Mouse (Mus musculus): ENCODE results near the gene Slc22a20. TPM values are rescaled to one million over a fixed set of nuclear protein-coding genes. Genes with fewer than 3 reads are reported as not detected.

The Slc22a20 gene
- polyA plus RNA-seq (2012; fragmentation: generic; extraction: Trizol): under 1 TPM in 1 of 2 experiments, not detected in 1; 0.05 TPM

DNA sequence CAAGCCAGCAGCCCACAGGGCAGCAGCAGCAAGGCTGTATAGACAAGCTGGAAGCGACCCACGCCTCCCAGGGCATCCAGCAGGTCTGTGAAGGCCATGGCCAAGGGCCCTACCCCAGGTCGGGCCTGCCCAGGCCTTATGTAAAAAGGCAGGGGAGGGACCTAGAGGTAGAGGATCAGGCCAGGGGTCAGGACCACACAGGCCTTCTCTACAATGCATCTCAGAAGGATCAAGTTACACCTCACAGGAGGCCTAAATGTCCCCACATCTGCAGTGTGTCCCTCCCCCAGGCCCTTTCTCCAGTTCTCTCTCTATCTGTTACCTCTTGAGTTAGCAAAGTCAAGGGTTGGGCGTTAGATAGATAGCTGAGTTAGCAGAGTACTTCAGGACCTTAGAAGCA, at the start of gene Slc22a20:
Gene Slc22a20, minus strand, starts transcription at position 101 of the 400 bp plus-strand sequence.

DNA sequence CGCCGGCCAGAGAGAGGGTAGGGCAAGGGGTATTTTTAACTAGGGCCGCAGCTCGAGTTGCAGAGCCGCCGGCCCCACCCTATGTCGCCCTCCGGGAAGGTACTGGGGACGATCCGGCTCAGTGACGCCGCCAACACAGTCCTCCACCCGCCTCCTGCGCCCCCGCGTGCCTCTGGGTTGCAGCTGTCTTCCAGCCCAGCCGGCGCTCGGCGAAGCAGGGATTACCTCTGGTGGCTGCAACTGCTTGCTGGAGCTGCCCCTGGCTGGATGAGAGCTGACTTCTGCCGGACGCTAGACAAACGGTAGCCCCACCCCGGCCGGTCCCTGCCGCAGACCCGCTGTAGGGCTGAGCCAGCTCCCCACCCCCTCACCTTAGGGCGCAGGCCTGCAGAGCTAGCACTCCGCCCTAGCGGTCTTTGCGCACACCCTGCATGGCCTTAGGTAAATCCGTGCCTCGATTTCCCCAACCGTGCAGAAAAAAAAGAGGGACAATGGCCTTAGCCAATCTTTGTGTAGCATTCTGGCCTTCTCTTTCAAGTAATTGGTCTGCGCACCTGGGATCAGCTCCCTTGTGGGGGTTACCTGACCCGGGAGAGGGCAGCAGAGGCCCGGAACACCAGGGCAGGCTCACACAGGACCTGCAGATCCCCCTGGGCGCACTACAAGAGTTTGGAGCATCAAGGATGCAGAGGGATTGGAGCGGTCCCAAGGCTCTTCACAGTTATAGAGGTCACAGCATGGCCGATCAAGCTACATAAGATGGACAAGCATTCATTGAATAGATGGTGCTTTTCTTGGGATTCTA, 29.8 kb upstream of the Slc22a20 start, which contains the start of gene Capn1:
Gene Capn1, minus strand, starts transcription at position 387 of the 805 bp plus-strand sequence.

DNA sequence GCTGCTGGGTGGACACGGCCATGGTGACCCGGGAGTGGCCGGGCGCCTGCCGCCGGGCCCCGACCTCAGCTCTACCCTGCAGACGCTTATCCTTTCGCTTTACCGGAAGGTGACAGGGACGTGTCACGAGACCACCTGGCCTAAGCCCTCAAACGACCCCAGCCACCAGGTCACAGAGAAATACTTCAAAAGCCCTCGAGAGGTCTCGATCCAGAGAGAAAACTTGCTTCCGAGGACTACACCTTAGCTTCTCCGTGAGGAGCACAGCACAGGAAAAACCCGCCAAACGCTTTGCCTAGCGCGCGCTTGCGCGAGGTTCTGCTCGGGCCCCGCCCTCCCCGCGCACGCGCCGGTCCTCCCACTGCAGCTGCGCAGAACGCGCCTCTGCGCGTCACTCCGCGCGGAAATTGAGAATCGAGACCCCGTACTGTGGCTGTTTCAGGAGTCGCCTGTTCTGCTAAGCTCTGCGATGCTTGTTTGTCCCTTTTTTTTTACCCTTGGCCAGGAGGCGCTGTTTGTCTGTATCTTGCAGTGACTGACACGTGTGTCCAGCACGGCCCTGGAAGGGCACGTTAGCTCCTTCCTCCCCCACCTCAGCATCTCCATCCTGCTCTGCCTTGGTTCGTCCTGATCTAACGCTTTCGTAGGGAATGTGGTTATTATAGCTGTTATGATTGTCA, 21.9 kb downstream of the Slc22a20 start, which contains the start of gene Pola2:
Gene Pola2, minus strand, starts transcription at position 320 of the 680 bp plus-strand sequence.

DNA sequence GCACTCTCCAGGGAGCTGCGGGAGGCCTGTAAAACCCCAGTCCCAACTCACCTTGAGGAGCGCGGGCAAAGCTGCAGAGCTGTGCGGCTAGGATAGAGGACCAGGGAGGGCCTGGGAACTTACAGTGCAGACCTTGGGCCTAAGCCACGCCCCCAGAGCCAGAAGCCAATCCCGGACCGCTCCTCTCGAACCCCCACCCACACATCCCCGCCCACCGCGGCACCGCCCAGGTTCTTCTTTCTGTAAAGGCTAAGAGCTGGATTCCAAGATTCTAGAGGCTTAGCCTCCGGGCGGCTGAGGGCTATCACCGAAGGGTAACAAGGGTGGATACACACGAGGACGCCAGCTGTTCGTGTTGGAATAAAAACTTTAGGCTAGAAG, 61.2 kb downstream of the Slc22a20 start, which contains the start of gene Cdc42ep2:
Gene Cdc42ep2, minus strand, starts transcription at position 104 of the 381 bp plus-strand sequence.

Other genes with a start within 250 kb of the Slc22a20 start
- 100 to 1,000 TPM; 107 to 343 TPM for gene Ltbp3, start 245.2 kb downstream of the Slc22a20 start, polyA plus RNA-seq (2012; fragmentation: generic; extraction: Trizol)
- gene Scyl1, start 214.7 kb downstream of the Slc22a20 start, polyA plus RNA-seq (2012; fragmentation: generic; extraction: Trizol): 10 to 100 TPM; 46.7 to 81.2 TPM
- gene Frmd8, start 110.9 kb downstream of the Slc22a20 start, polyA plus RNA-seq (2012; fragmentation: generic; extraction: Trizol): 10 to 100 TPM; 22.0 to 31.9 TPM
- gene Slc25a45, start 108.3 kb downstream of the Slc22a20 start, polyA plus RNA-seq (2012; fragmentation: generic; extraction: Trizol): 10 to 100 TPM in 1 of 2 experiments, 1 to 10 TPM in 1; 4.8 to 25.6 TPM
- 1 to 10 TPM in 1 of 2 experiments, under 1 TPM in 1; 0.46 to 1.5 TPM for gene Tigd3, start 92.0 kb downstream of the Slc22a20 start, polyA plus RNA-seq (2012; fragmentation: generic; extraction: Trizol)
- 10 to 100 TPM; 36.2 to 93.5 TPM for gene Dpf2, start 73.1 kb downstream of the Slc22a20 start, polyA plus RNA-seq (2012; fragmentation: generic; extraction: Trizol)
- gene Cdc42ep2, start 61.3 kb downstream of the Slc22a20 start, polyA plus RNA-seq (2012; fragmentation: generic; extraction: Trizol): 10 to 100 TPM; 28.5 to 39.7 TPM
- gene Pola2, start 21.9 kb downstream of the Slc22a20 start, polyA plus RNA-seq (2012; fragmentation: generic; extraction: Trizol): 10 to 100 TPM; 33.2 to 41.9 TPM
- gene Capn1, start 29.8 kb upstream of the Slc22a20 start, polyA plus RNA-seq (2012; fragmentation: generic; extraction: Trizol): 100 to 1,000 TPM in 1 of 2 experiments, 10 to 100 TPM in 1; 54.3 to 106 TPM
- 10 to 100 TPM in 1 of 2 experiments, 1 to 10 TPM in 1; 8.1 to 37.0 TPM for gene Syvn1, start 60.4 kb upstream of the Slc22a20 start, polyA plus RNA-seq (2012; fragmentation: generic; extraction: Trizol)
- gene Mrpl49, start 71.6 kb upstream of the Slc22a20 start, polyA plus RNA-seq (2012; fragmentation: generic; extraction: Trizol): 10 to 100 TPM; 53.0 to 53.6 TPM
- gene Fau, start 71.7 kb upstream of the Slc22a20 start, polyA plus RNA-seq (2012; fragmentation: generic; extraction: Trizol): 1,000 to 10,000 TPM; 3,123 to 6,609 TPM
- 10 to 100 TPM; 47.8 to 81.5 TPM for gene Znhit2, start 75.0 kb upstream of the Slc22a20 start, polyA plus RNA-seq (2012; fragmentation: generic; extraction: Trizol)
- 10 to 100 TPM; 13.4 to 34.1 TPM for gene Tm7sf2, start 82.2 kb upstream of the Slc22a20 start, polyA plus RNA-seq (2012; fragmentation: generic; extraction: Trizol)
- 10 to 100 TPM; 86.8 to 98.3 TPM for gene Vps51, start 91.1 kb upstream of the Slc22a20 start, polyA plus RNA-seq (2012; fragmentation: generic; extraction: Trizol)
- gene Tmem262, start 93.9 kb upstream of the Slc22a20 start, polyA plus RNA-seq (2012; fragmentation: generic; extraction: Trizol): not detected
- gene Gm28374, start 96.1 kb upstream of the Slc22a20 start, polyA plus RNA-seq (2012; fragmentation: generic; extraction: Trizol): 1 to 10 TPM in 1 of 2 experiments, under 1 TPM in 1; 0.12 to 1.5 TPM
- 100 to 1,000 TPM in 1 of 2 experiments, 10 to 100 TPM in 1; 97.2 to 129 TPM for gene Zfpl1, start 98.8 kb upstream of the Slc22a20 start, polyA plus RNA-seq (2012; fragmentation: generic; extraction: Trizol)
- gene Cdca5, start 98.8 kb upstream of the Slc22a20 start, polyA plus RNA-seq (2012; fragmentation: generic; extraction: Trizol): 10 to 100 TPM; 22.1 to 36.7 TPM
- under 1 TPM; 0.25 to 0.46 TPM for gene AC131692.1, start 108.3 kb upstream of the Slc22a20 start, polyA plus RNA-seq (2012; fragmentation: generic; extraction: Trizol)
- under 1 TPM; 0.07 to 0.28 TPM for gene Naaladl1, start 119.6 kb upstream of the Slc22a20 start, polyA plus RNA-seq (2012; fragmentation: generic; extraction: Trizol)
- gene Sac3d1, start 132.5 kb upstream of the Slc22a20 start, polyA plus RNA-seq (2012; fragmentation: generic; extraction: Trizol): 10 to 100 TPM; 28.4 to 46.8 TPM
- gene Snx15, start 142.2 kb upstream of the Slc22a20 start, polyA plus RNA-seq (2012; fragmentation: generic; extraction: Trizol): 10 to 100 TPM; 17.1 to 34.0 TPM
- gene Batf2, start 154.8 kb upstream of the Slc22a20 start, polyA plus RNA-seq (2012; fragmentation: generic; extraction: Trizol): under 1 TPM in 1 of 2 experiments, not detected in 1; 0.14 TPM
- 100 to 1,000 TPM; 112 to 164 TPM for gene Arl2, start 155.4 kb upstream of the Slc22a20 start, polyA plus RNA-seq (2012; fragmentation: generic; extraction: Trizol)
- not detected for gene Majin, start 198.2 kb upstream of the Slc22a20 start, polyA plus RNA-seq (2012; fragmentation: generic; extraction: Trizol)
- gene Gpha2, start 240.2 kb upstream of the Slc22a20 start, polyA plus RNA-seq (2012; fragmentation: generic; extraction: Trizol): 1 to 10 TPM in 1 of 2 experiments, under 1 TPM in 1; 0.33 to 3.6 TPM
- gene Ppp2r5b, start 249.7 kb upstream of the Slc22a20 start, polyA plus RNA-seq (2012; fragmentation: generic; extraction: Trizol): 10 to 100 TPM; 11.0 to 23.1 TPM